Mouse (Mus musculus): ENCODE measurements around the gene Ssh1.

DNA sequence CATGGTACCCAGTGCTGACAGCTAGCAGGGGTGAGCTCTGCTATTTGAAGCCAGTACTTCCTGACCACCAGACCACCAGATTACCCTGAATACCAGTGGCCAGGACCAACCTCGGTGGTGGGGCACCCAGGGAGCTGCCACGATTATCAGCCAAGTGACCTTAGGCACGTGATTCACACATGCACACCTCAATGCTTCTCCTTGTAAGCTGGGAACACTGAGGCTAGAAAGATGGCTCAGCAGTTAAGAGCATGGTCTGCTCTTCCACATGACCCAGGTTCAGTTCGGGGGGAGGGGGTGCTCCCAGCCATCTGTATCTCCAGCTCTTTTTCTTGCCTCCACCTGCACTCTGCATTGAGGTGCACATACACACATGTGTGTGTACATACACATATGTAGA, 15.4 kb upstream of the Ssh1 start:
- TF ChIP-seq CTCF (IDR thresholded peaks at IDR 0.05; ENCODE audit: control insufficient read depth, insufficient read depth, insufficient read length): no peak
- no peak for TF ChIP-seq USF1 (IDR thresholded peaks at IDR 0.05; ENCODE audit: low read depth)
- TF ChIP-seq MYOD1 (IDR thresholded peaks at IDR 0.05; ENCODE audit: control insufficient read depth, insufficient read length, low read depth): no peak

All from C2C12 (cell line).